Mouse (Mus musculus): ENCODE measurements around the gene Gale.

DNA sequence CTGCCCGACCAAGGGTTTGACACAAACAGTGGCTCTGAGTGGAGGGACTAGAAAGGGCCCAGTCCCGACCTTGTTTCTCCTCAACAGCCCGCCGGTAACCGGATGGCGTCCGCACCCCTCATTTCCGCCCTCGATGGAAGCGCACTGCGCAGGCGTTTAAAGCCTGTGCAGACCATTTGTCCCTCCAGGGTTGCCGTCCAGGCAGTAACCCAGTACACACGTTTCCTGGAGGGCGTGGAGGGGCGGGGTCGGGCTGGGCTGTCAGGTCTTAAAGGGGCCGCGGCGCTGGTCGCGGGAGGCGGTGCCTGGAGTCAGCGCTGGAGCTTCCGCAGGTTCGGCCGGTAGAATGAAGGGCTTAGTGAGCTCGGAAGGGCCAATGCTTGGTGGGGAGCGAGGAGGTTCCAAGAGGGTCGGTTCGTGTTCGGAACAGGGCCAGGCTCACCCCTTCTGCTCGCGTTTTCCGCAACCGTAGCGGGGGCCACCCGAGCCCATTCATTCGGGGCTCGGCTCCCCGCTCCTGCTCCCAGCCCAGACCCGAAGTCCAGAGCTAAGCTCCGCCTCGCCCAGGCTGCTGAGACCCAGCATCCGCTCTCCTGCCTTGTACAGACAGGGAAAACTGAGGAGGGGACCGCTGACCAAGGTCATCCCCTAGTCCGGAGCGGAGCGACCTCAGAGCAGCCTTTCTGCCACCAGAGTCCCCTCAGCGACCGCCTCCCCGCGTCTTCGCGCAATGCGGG lies at the start of gene Gale:
- TF ChIP-seq GATA1 (IDR thresholded peaks at IDR 0.05; ENCODE audit: borderline replicate concordance, low read length), result no peak
- 0 out of 2 replicates have a peak, but pooled peaks have one; percentile 49 for TF ChIP-seq FLI1 (IDR thresholded peaks at IDR 0.05; ENCODE audit: low read length)

All from megakaryocyte, embryonic 14.5 days (primary cell).